Mouse (Mus musculus): ENCODE results near the gene Stc2. TPM values are rescaled to one million over a fixed set of nuclear protein-coding genes. Genes with fewer than 3 reads are reported as not detected.

The Stc2 gene
- 1.9 and 2.1 TPM in 2 replicates for polyA plus RNA-seq (2012; rRNA removed)

DNA sequence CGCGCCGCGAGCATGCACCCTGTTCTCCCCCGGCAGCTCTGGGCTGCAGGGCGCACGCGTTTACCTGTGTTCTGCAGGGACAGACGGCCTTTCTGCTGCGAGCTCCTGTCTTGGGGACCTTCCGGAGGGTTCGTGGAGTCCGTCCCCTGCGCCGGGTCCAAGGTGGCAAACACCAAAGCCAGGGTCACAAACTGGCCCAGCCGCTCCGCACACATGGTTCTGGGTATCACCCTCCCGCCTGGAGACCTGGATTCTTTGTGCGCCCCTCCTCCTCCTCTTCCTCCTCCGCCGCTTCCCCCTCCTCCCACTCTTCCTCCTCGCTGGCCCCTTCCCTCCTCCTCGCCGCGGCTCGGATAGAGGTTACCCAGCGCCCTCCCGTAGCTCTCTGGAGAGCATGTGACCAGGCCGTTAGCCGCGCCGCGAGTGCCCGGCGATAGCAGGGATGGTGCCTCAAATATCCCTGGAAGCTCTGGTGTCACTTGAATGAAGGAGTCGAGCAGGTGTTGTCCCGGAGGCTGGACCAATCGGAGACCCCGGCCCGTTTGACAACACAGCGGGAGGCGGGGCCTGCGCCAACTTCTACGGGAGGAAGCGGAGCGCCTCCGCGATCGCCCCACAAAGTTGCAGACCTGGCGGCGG lies at the start of gene Stc2:
TSS of gene Stc2 (minus strand) at position 427 of the 639 bp plus-strand sequence.
- 3% methylated on average over 51 of the region's 51 CpGs for WGBS
- H3K36me3 ChIP-seq (ENCODE audit: control insufficient read depth, insufficient read depth, low read length): no peaks in the 10 kb centered on the region
- H3K27me3 ChIP-seq (ENCODE audit: control insufficient read depth, insufficient read depth, low read length): peaks cover 5% of the 10 kb centered on the region; the same call in 1 of the 2 replicates
- peak within 1 kb of the TSS; percentile 15 for H3K4me3 ChIP-seq (ENCODE audit: control insufficient read depth, insufficient read depth, low read length)
- no peak within 1 kb of the TSS for H3K27ac ChIP-seq (ENCODE audit: control insufficient read depth, insufficient read depth, low read length)
- peak; percentile 18 for DNase-seq
- H3K4me1 ChIP-seq (replicated peaks; ENCODE audit: control insufficient read depth, insufficient read depth, low read length): no peaks in the 10 kb centered on the region
- TF ChIP-seq POLR2A (IDR thresholded peaks at IDR 0.05; ENCODE audit: control insufficient read depth, extremely low read depth, insufficient read depth, low read length, poor library complexity): no peak
- no peak for TF ChIP-seq CTCF (IDR thresholded peaks at IDR 0.05; ENCODE audit: borderline replicate concordance, control insufficient read depth, extremely low read depth, insufficient read depth, low read length, poor library complexity)

DNA sequence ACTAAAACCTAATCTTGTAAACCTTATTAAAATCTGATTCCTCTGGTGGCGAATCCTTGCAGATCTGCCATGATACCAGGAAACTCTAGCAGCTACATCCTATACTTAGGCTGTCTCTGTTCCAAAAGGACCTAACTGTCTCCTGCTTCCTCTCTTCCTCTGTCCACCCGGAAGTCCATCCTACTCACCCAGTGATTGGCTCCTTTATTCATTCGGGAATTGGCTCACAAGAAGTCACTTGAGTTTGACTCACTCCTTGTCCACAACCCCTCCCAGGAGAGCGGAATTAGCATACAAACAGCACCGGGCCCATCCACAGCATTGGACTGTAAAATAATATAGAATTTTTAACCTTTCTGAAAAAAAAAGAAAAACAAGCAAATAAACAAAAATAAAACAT lies 47.2 kb upstream of the Stc2 start:
- WGBS: 88% methylated on average over 5 of the region's 5 CpGs
- H3K4me1 ChIP-seq (replicated peaks; ENCODE audit: control insufficient read depth, insufficient read depth, low read length): no peaks in the 10 kb centered on the region
- H3K27ac ChIP-seq (ENCODE audit: control insufficient read depth, insufficient read depth, low read length): no peak overlapping the region
- no peak for TF ChIP-seq CTCF (IDR thresholded peaks at IDR 0.05; ENCODE audit: borderline replicate concordance, control insufficient read depth, extremely low read depth, insufficient read depth, low read length, poor library complexity)
- no peak for TF ChIP-seq POLR2A (IDR thresholded peaks at IDR 0.05; ENCODE audit: control insufficient read depth, extremely low read depth, insufficient read depth, low read length, poor library complexity)
- DNase-seq: no peak
- no peak overlapping the region for H3K4me3 ChIP-seq (ENCODE audit: control insufficient read depth, insufficient read depth, low read length)
- no peaks in the 10 kb centered on the region for H3K27me3 ChIP-seq (ENCODE audit: control insufficient read depth, insufficient read depth, low read length)
- no peaks in the 10 kb centered on the region for H3K36me3 ChIP-seq (ENCODE audit: control insufficient read depth, insufficient read depth, low read length)

DNA sequence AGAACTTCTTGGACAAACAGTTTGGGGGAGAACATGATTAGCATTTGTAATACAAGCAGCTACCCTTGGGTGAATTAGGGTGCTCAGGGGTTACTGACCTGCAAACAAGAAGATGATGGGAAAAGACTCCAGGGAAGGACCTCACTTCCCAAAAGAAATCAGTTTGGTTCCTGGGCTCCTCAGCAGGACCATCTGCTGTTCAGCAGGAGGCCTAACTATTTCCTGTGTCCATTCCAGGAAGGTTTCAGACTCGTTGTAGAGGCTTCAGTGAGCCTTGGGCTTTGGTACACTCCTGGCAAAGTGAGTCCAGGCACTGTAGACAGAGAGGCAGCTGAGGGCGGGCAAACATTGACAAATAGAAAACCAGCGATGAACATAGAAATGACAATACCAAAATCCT lies 42.5 kb upstream of the Stc2 start:
- no peaks in the 10 kb centered on the region for H3K4me1 ChIP-seq (replicated peaks; ENCODE audit: control insufficient read depth, insufficient read depth, low read length)
- TF ChIP-seq CTCF (IDR thresholded peaks at IDR 0.05; ENCODE audit: borderline replicate concordance, control insufficient read depth, extremely low read depth, insufficient read depth, low read length, poor library complexity) (no peak), POLR2A (IDR thresholded peaks at IDR 0.05; ENCODE audit: control insufficient read depth, extremely low read depth, insufficient read depth, low read length, poor library complexity) (no peak)
- H3K27me3 ChIP-seq (ENCODE audit: control insufficient read depth, insufficient read depth, low read length): no peaks in the 10 kb centered on the region
- no peak overlapping the region for H3K27ac ChIP-seq (ENCODE audit: control insufficient read depth, insufficient read depth, low read length)
- no peaks in the 10 kb centered on the region for H3K36me3 ChIP-seq (ENCODE audit: control insufficient read depth, insufficient read depth, low read length)
- 78% methylated on average over 3 of the region's 3 CpGs for WGBS
- no peak for DNase-seq
- H3K4me3 ChIP-seq (ENCODE audit: control insufficient read depth, insufficient read depth, low read length): no peak overlapping the region

DNA sequence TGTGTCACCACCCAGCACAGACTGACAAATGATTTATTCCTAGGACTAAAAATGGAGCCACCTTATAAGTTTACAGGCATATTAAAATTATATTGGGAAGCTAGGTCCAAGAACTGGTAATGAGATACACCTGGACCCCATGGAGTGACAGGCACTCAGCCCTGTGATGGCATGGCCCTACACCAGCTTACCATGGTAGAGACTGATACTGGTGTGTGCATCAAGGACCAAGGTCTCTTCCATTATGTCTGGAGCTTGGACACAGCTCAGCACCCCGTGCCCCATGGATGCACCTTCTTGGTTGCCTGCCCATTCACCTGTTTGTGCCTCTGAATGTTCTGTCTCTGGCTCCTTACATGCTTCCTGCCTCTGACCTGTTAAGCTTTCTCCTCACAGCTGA lies 36.9 kb upstream of the Stc2 start:
- WGBS: 89% methylated on average over 1 of the region's 1 CpGs
- H3K27ac ChIP-seq (ENCODE audit: control insufficient read depth, insufficient read depth, low read length): no peak overlapping the region
- no peak for DNase-seq
- no peaks in the 10 kb centered on the region for H3K36me3 ChIP-seq (ENCODE audit: control insufficient read depth, insufficient read depth, low read length)
- no peaks in the 10 kb centered on the region for H3K27me3 ChIP-seq (ENCODE audit: control insufficient read depth, insufficient read depth, low read length)
- no peak for TF ChIP-seq POLR2A (IDR thresholded peaks at IDR 0.05; ENCODE audit: control insufficient read depth, extremely low read depth, insufficient read depth, low read length, poor library complexity)
- no peaks in the 10 kb centered on the region for H3K4me1 ChIP-seq (replicated peaks; ENCODE audit: control insufficient read depth, insufficient read depth, low read length)
- no peak overlapping the region for H3K4me3 ChIP-seq (ENCODE audit: control insufficient read depth, insufficient read depth, low read length)

DNA sequence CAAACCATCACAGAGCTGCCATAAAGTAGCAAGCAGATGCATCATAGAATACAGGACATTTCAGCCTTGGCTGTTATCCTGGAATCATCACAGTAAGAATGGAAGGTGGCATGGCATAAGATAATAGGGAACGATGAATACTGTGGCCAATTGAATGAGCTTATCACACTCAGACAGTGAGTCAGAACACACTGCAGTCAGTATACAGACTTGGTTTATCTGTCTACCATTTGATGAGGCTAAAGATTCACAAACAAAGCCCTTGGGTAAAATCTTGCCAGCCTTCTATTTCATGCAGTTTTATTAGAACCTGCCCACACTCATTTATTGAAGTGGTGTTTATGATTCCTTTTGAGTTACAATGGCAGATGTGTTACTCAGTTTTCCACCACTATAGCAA lies 33.2 kb upstream of the Stc2 start:
- TF ChIP-seq CTCF (IDR thresholded peaks at IDR 0.05; ENCODE audit: borderline replicate concordance, control insufficient read depth, extremely low read depth, insufficient read depth, low read length, poor library complexity) (no peak), POLR2A (IDR thresholded peaks at IDR 0.05; ENCODE audit: control insufficient read depth, extremely low read depth, insufficient read depth, low read length, poor library complexity) (no peak)
- Histone ChIP-seq H3K4me3 (ENCODE audit: control insufficient read depth, insufficient read depth, low read length) (no peak overlapping the region), H3K36me3 (ENCODE audit: control insufficient read depth, insufficient read depth, low read length) (no peaks in the 10 kb centered on the region), H3K27ac (ENCODE audit: control insufficient read depth, insufficient read depth, low read length) (no peak overlapping the region), H3K4me1 (replicated peaks; ENCODE audit: control insufficient read depth, insufficient read depth, low read length) (no peaks in the 10 kb centered on the region), H3K27me3 (ENCODE audit: control insufficient read depth, insufficient read depth, low read length) (no peaks in the 10 kb centered on the region)
- no peak for DNase-seq
- 96% methylated on average over 1 of the region's 1 CpGs for WGBS

DNA sequence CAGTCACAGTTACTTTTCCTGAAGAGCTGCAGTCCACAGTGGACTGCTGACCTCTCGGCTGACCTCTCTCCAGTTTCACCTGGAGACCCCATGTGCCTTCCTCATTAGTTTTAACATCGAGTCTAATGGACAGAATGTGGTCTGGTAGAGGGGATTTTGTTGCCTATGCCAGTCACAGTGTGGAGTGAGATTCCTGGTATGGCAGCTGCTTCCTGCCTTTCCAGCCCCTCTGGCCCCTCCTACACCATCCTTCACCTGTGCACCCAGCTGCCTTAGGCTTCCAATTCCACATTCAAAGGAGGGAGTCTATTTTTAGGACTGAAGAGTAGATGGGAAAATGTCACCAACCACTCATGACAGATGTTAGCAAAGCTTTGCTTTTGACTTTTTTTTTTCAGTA lies 28.7 kb upstream of the Stc2 start:
- Histone ChIP-seq H3K4me3 (ENCODE audit: control insufficient read depth, insufficient read depth, low read length) (no peak overlapping the region), H3K4me1 (replicated peaks; ENCODE audit: control insufficient read depth, insufficient read depth, low read length) (no peaks in the 10 kb centered on the region), H3K27me3 (ENCODE audit: control insufficient read depth, insufficient read depth, low read length) (no peaks in the 10 kb centered on the region), H3K36me3 (ENCODE audit: control insufficient read depth, insufficient read depth, low read length) (no peaks in the 10 kb centered on the region), H3K27ac (ENCODE audit: control insufficient read depth, insufficient read depth, low read length) (no peak overlapping the region)
- no peak for DNase-seq
- 84% methylated on average over 2 of the region's 2 CpGs for WGBS
- TF ChIP-seq CTCF (IDR thresholded peaks at IDR 0.05; ENCODE audit: borderline replicate concordance, control insufficient read depth, extremely low read depth, insufficient read depth, low read length, poor library complexity) (no peak), POLR2A (IDR thresholded peaks at IDR 0.05; ENCODE audit: control insufficient read depth, extremely low read depth, insufficient read depth, low read length, poor library complexity) (no peak)

Data from thymus, adult 2 months (tissue).